Mouse (Mus musculus): ENCODE data around the gene Klhl1. TPM values are rescaled to one million over a fixed set of nuclear protein-coding genes. Genes with fewer than 3 reads are reported as not detected.

Gene Klhl1
- polyA plus RNA-seq, 2 experiments, result not detected

DNA sequence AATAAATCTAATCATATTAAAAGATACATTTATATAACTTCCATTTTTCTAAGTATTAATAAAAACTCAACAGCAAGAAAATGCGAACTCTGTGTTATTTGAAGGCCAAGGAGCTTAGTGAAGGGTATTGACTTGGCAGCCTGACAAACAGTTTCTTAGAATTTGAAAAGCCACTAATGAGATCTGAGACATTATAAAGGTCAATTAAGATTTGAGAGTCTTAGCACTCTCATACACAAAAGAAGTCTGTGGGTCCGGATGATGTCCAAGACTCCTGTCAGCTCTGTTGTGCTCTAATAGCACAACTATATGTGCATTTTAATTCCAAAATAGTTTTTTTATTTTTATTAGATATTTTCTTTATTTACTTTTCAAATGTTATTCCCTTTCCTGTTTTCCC lies 47.1 kb downstream of the Klhl1 start:
- no peak overlapping the region for H3K27ac ChIP-seq
- no peak overlapping the region for H3K9ac ChIP-seq (replicated peaks)
- H3K9me3 ChIP-seq (ENCODE audit: control insufficient read depth, low read length), result no peaks in the 10 kb centered on the region
- TF ChIP-seq CTCF (IDR thresholded peaks at IDR 0.05; ENCODE audit: low read depth), result no peak
- no peak for TF ChIP-seq EP300 (IDR thresholded peaks at IDR 0.05; ENCODE audit: low read depth)
- H3K4me1 ChIP-seq (replicated peaks; ENCODE audit: control insufficient read depth in 2 of 2, insufficient read depth in 2 of 2, low read length in 1 of 2), result no peaks in the 10 kb centered on the region
- H3K4me3 ChIP-seq (ENCODE audit: insufficient read depth in 1 of 2, low read depth in 2 of 2, low read length in 2 of 2), result no peak overlapping the region
- ATAC-seq (ENCODE audit: insufficient read depth) (no peak), DNase-seq (ENCODE audit: low read depth in 3 of 3, low spot score in 3 of 3) (no peak)
- no peaks in the 10 kb centered on the region for H3K36me3 ChIP-seq (replicated peaks; ENCODE audit: control insufficient read depth, insufficient read depth, low read depth)
- no peak overlapping the region for H3K4me2 ChIP-seq (ENCODE audit: low read depth)
- whole genome bisulfite sequencing (ENCODE audit: insufficient replicate concordance), result 78% methylated on average over 2 of the region's 2 CpGs
- H3K27me3 ChIP-seq (ENCODE audit: control insufficient read depth, insufficient read depth, low read length), result no peaks in the 10 kb centered on the region

DNA sequence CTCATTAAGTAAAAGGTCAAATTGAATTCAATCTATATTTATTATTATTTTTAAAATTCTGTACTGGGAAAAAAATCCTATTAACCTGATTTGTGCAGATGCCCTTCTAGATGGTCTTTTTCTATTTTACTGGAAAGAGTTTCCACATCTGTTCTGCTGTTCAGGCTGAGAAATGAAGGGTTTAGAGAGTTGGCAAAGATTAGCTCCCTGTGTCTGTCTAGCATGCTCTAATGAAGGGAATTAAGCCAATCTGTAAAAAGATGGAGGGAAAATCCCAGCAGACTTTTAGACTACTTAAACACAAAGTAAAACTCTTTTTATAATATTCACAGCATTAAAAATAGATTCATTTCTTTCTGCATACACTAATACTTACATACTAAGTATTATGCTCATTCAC lies 47.6 kb downstream of the Klhl1 start:
- Histone ChIP-seq H3K4me1 (replicated peaks; ENCODE audit: control insufficient read depth in 2 of 2, insufficient read depth in 2 of 2, low read length in 1 of 2) (no peaks in the 10 kb centered on the region), H3K9me3 (ENCODE audit: control insufficient read depth, low read length) (no peaks in the 10 kb centered on the region), H3K9ac (replicated peaks) (no peak overlapping the region), H3K36me3 (replicated peaks; ENCODE audit: control insufficient read depth, insufficient read depth, low read depth) (no peaks in the 10 kb centered on the region), H3K27me3 (ENCODE audit: control insufficient read depth, insufficient read depth, low read length) (no peaks in the 10 kb centered on the region), H3K27ac (no peak overlapping the region), H3K4me2 (ENCODE audit: low read depth) (no peak overlapping the region), H3K4me3 (ENCODE audit: insufficient read depth in 1 of 2, low read depth in 2 of 2, low read length in 2 of 2) (no peak overlapping the region)
- no peak for TF ChIP-seq CTCF (IDR thresholded peaks at IDR 0.05; ENCODE audit: low read depth)
- no peak for TF ChIP-seq EP300 (IDR thresholded peaks at IDR 0.05; ENCODE audit: low read depth)
- no peak for DNase-seq (ENCODE audit: low read depth in 3 of 3, low spot score in 3 of 3)
- ATAC-seq (ENCODE audit: insufficient read depth), result no peak

DNA sequence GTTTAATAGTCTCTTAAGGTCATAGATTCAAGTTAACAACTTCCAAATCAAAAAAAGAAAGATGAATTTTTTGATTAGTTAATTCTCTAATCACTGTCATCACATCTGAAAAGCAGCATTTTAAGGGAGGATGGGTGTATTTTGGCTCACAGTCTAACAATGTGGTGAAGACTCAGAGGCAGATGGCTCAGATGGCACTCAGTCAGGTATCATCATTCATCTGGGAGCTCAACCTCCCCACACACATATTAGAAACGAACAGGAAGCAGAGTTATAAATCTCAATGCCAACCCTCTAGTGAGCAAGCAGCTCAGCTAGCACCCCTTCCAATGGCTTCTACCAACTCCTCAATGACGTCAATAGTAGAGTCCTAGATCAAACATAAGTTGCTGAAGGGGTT lies 57.1 kb downstream of the Klhl1 start:
- DNase-seq (ENCODE audit: low read depth in 3 of 3, low spot score in 3 of 3), result no peak
- Histone ChIP-seq H3K4me3 (ENCODE audit: insufficient read depth in 1 of 2, low read depth in 2 of 2, low read length in 2 of 2) (no peak overlapping the region), H3K9ac (replicated peaks) (no peak overlapping the region), H3K36me3 (replicated peaks; ENCODE audit: control insufficient read depth, insufficient read depth, low read depth) (no peaks in the 10 kb centered on the region), H3K27me3 (ENCODE audit: control insufficient read depth, insufficient read depth, low read length) (no peaks in the 10 kb centered on the region), H3K4me1 (replicated peaks; ENCODE audit: control insufficient read depth in 2 of 2, insufficient read depth in 2 of 2, low read length in 1 of 2) (no peaks in the 10 kb centered on the region), H3K27ac (no peak overlapping the region), H3K4me2 (ENCODE audit: low read depth) (no peak overlapping the region), H3K9me3 (ENCODE audit: control insufficient read depth, low read length) (no peaks in the 10 kb centered on the region)
- TF ChIP-seq EP300 (IDR thresholded peaks at IDR 0.05; ENCODE audit: low read depth) (no peak), CTCF (IDR thresholded peaks at IDR 0.05; ENCODE audit: low read depth) (no peak)
- WGBS (ENCODE audit: insufficient replicate concordance), result 38% methylated on average over 2 of the region's 2 CpGs
- ATAC-seq (ENCODE audit: insufficient read depth), result no peak

DNA sequence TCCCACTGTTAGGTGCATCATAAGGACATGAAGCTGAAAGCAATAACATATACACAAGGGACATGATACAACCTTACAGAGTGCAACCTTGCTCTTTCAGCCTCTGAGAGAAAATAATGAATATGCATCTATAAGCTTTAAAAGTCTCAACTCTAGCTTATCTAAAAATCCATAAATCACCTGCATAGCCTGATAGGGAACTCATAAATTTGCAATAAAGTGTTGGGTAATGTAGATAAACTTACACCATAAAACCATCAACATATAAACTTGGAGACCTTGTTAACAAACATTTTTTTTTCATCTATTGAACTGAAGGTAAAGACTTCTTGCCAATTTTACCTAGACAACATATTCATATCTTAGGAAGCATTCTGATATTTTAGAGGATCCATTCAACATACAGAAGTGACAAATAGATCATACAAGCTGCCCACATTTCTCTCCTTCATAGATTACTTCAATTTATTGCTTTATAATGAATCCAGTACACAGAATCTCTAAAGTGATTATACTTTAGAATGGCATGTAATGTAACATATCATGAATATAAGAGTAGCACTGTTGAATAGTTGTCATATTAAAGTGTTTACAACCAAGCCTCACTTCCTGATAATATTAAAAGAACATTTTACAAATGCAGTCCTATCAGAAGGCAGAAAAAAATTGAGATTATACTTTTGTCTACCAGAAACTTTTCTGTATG lies 126.7 kb downstream of the Klhl1 start:
- Histone ChIP-seq H3K9me3 (ENCODE audit: control insufficient read depth, low read length) (no peaks in the 10 kb centered on the region), H3K27ac (no peak overlapping the region), H3K36me3 (replicated peaks; ENCODE audit: control insufficient read depth, insufficient read depth, low read depth) (no peaks in the 10 kb centered on the region), H3K9ac (replicated peaks) (no peak overlapping the region), H3K4me2 (ENCODE audit: low read depth) (no peak overlapping the region), H3K27me3 (ENCODE audit: control insufficient read depth, insufficient read depth, low read length) (no peaks in the 10 kb centered on the region), H3K4me3 (ENCODE audit: insufficient read depth in 1 of 2, low read depth in 2 of 2, low read length in 2 of 2) (no peak overlapping the region), H3K4me1 (replicated peaks; ENCODE audit: control insufficient read depth in 2 of 2, insufficient read depth in 2 of 2, low read length in 1 of 2) (no peaks in the 10 kb centered on the region)
- ATAC-seq (ENCODE audit: insufficient read depth), result no peak
- no peak for TF ChIP-seq CTCF (IDR thresholded peaks at IDR 0.05; ENCODE audit: low read depth)
- no peak for TF ChIP-seq EP300 (IDR thresholded peaks at IDR 0.05; ENCODE audit: low read depth)
- DNase-seq (ENCODE audit: low read depth in 3 of 3, low spot score in 3 of 3), result no peak

DNA sequence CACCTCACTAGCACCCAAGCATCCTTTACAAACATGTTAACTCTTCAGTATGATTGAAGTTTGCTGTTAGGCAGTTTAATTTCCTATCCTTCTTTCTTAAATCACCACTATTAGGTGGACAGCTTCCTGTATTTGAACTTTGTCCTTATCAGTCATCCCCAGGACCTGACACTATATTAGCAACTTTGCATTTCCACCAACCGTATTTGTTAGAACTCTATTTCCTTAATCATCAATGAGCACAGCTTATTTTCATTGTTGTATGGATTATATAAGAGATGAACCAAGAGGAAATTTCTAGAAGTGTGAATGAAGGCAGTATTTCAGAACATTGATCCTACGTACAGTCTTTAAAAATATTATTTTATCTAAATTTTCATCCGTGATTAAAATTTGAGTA lies 156.2 kb downstream of the Klhl1 start:
- ATAC-seq (ENCODE audit: insufficient read depth) (no peak), DNase-seq (ENCODE audit: low read depth in 3 of 3, low spot score in 3 of 3) (no peak)
- WGBS (ENCODE audit: insufficient replicate concordance), result 60% methylated on average over 3 of the region's 3 CpGs
- no peak for TF ChIP-seq CTCF (IDR thresholded peaks at IDR 0.05; ENCODE audit: low read depth)
- TF ChIP-seq EP300 (IDR thresholded peaks at IDR 0.05; ENCODE audit: low read depth), result no peak
- Histone ChIP-seq H3K9me3 (ENCODE audit: control insufficient read depth, low read length) (no peaks in the 10 kb centered on the region), H3K4me2 (ENCODE audit: low read depth) (no peak overlapping the region), H3K9ac (replicated peaks) (no peak overlapping the region), H3K4me3 (ENCODE audit: insufficient read depth in 1 of 2, low read depth in 2 of 2, low read length in 2 of 2) (no peak overlapping the region), H3K27ac (no peak overlapping the region), H3K4me1 (replicated peaks; ENCODE audit: control insufficient read depth in 2 of 2, insufficient read depth in 2 of 2, low read length in 1 of 2) (no peaks in the 10 kb centered on the region), H3K36me3 (replicated peaks; ENCODE audit: control insufficient read depth, insufficient read depth, low read depth) (no peaks in the 10 kb centered on the region), H3K27me3 (ENCODE audit: control insufficient read depth, insufficient read depth, low read length) (no peaks in the 10 kb centered on the region)
